Mouse (Mus musculus): ENCODE results near the gene Gm17455. TPM values are rescaled to one million over a fixed set of nuclear protein-coding genes. Genes with fewer than 3 reads are reported as not detected.

Gene Gm17455
- polyA plus RNA-seq, 1 experiment from 2014 or later, result 0.74 TPM

GRCm38 (mm10) chr10:60379419-60379957 lies 20.0 kb upstream of the Gm17455 start:
- no peak; the same call in 1 of the 2 replicates for ATAC-seq (ENCODE audit: low FRiP score, low TSS enrichment)
- WGBS, result 64% methylated on average over 9 of the region's 9 CpGs
- Histone ChIP-seq H3K9me3 (ENCODE audit: control insufficient read depth, low read length) (no peaks in the 10 kb centered on the region), H3K36me3 (ENCODE audit: control insufficient read depth, insufficient read depth, low read length) (no peaks in the 10 kb centered on the region), H3K4me2 (replicated peaks; ENCODE audit: low read depth) (no peak overlapping the region), H3K4me1 (replicated peaks; ENCODE audit: control insufficient read depth, insufficient read depth) (0 out of 2 replicates have a peak, but pooled peaks cover 2% of the 10 kb centered on the region), H3K4me3 (ENCODE audit: low read depth, low read length) (no peak overlapping the region), H3K27me3 (ENCODE audit: control insufficient read depth, insufficient read depth, low read length) (no peaks in the 10 kb centered on the region), H3K9ac (ENCODE audit: low read length) (no peak overlapping the region), H3K27ac (replicated peaks) (peak overlapping the region; percentile 65; the same call in 1 of the 2 replicates)
- DNase-seq (ENCODE audit: low spot score), result no peak
- TF ChIP-seq EP300 (optimal IDR thresholded peaks at IDR 0.05) (no peak), CTCF (IDR thresholded peaks at IDR 0.05; ENCODE audit: low read depth) (no peak)

GRCm38 (mm10) chr10:60380229-60380628 lies 19.3 kb upstream of the Gm17455 start:
- WGBS, result 72% methylated on average over 3 of the region's 3 CpGs
- TF ChIP-seq EP300 (optimal IDR thresholded peaks at IDR 0.05) (no peak), CTCF (IDR thresholded peaks at IDR 0.05; ENCODE audit: low read depth) (no peak)
- no peaks in the 10 kb centered on the region for H3K36me3 ChIP-seq (ENCODE audit: control insufficient read depth, insufficient read depth, low read length)
- no peaks in the 10 kb centered on the region for H3K27me3 ChIP-seq (ENCODE audit: control insufficient read depth, insufficient read depth, low read length)
- H3K4me3 ChIP-seq (ENCODE audit: low read depth, low read length), result no peak overlapping the region
- ATAC-seq (ENCODE audit: low FRiP score, low TSS enrichment) (no peak), DNase-seq (ENCODE audit: low spot score) (no peak)
- 0 out of 2 replicates have a peak, but pooled peaks cover 2% of the 10 kb centered on the region for H3K4me1 ChIP-seq (replicated peaks; ENCODE audit: control insufficient read depth, insufficient read depth)
- no peaks in the 10 kb centered on the region for H3K9me3 ChIP-seq (ENCODE audit: control insufficient read depth, low read length)
- H3K9ac ChIP-seq (ENCODE audit: low read length), result no peak overlapping the region
- H3K27ac ChIP-seq (replicated peaks), result peak overlapping the region; percentile 65; the same call in 1 of the 2 replicates
- H3K4me2 ChIP-seq (replicated peaks; ENCODE audit: low read depth), result no peak overlapping the region

GRCm38 (mm10) chr10:60381142-60381925 lies 18.2 kb upstream of the Gm17455 start:
- H3K27me3 ChIP-seq (ENCODE audit: control insufficient read depth, insufficient read depth, low read length), result no peaks in the 10 kb centered on the region
- DNase-seq (ENCODE audit: low spot score) (peak; percentile 19), ATAC-seq (ENCODE audit: low FRiP score, low TSS enrichment) (no peak)
- no peak overlapping the region for H3K27ac ChIP-seq (replicated peaks)
- no peak overlapping the region for H3K4me2 ChIP-seq (replicated peaks; ENCODE audit: low read depth)
- no peaks in the 10 kb centered on the region for H3K36me3 ChIP-seq (ENCODE audit: control insufficient read depth, insufficient read depth, low read length)
- TF ChIP-seq CTCF (IDR thresholded peaks at IDR 0.05; ENCODE audit: low read depth), result no peak
- no peak for TF ChIP-seq EP300 (optimal IDR thresholded peaks at IDR 0.05)
- WGBS, result 62% methylated on average over 10 of the region's 10 CpGs
- H3K4me3 ChIP-seq (ENCODE audit: low read depth, low read length), result no peak overlapping the region
- no peak overlapping the region for H3K9ac ChIP-seq (ENCODE audit: low read length)
- H3K9me3 ChIP-seq (ENCODE audit: control insufficient read depth, low read length), result no peaks in the 10 kb centered on the region
- H3K4me1 ChIP-seq (replicated peaks; ENCODE audit: control insufficient read depth, insufficient read depth), result 0 out of 2 replicates have a peak, but pooled peaks cover 2% of the 10 kb centered on the region

- Histone ChIP-seq H3K4me2 (replicated peaks; ENCODE audit: low read depth) (no peak overlapping the region), H3K36me3 (ENCODE audit: control insufficient read depth, insufficient read depth, low read length) (no peaks in the 10 kb centered on the region), H3K27me3 (ENCODE audit: control insufficient read depth, insufficient read depth, low read length) (no peaks in the 10 kb centered on the region), H3K9ac (ENCODE audit: low read length) (no peak overlapping the region), H3K4me1 (replicated peaks; ENCODE audit: control insufficient read depth, insufficient read depth) (no peaks in the 10 kb centered on the region), H3K27ac (replicated peaks) (peak overlapping the region; percentile 61), H3K9me3 (ENCODE audit: control insufficient read depth, low read length) (no peaks in the 10 kb centered on the region), H3K4me3 (ENCODE audit: low read depth, low read length) (no peak overlapping the region)
- WGBS, result 80% methylated on average over 2 of the region's 2 CpGs
- TF ChIP-seq EP300 (optimal IDR thresholded peaks at IDR 0.05) (no peak), CTCF (IDR thresholded peaks at IDR 0.05; ENCODE audit: low read depth) (no peak)
- DNase-seq (ENCODE audit: low spot score) (no peak), ATAC-seq (ENCODE audit: low FRiP score, low TSS enrichment) (no peak)
Observed at GRCm38 (mm10) chr10:60388332-60388731, 11.2 kb upstream of the Gm17455 start.

GRCm38 (mm10) chr10:60389447-60389865 lies 10.1 kb upstream of the Gm17455 start:
- H3K36me3 ChIP-seq (ENCODE audit: control insufficient read depth, insufficient read depth, low read length), result no peaks in the 10 kb centered on the region
- peak; percentile 41; the same call in 1 of the 2 replicates for ATAC-seq (ENCODE audit: low FRiP score, low TSS enrichment)
- WGBS, result 19% methylated on average over 9 of the region's 9 CpGs
- no peaks in the 10 kb centered on the region for H3K27me3 ChIP-seq (ENCODE audit: control insufficient read depth, insufficient read depth, low read length)
- no peak overlapping the region for H3K4me3 ChIP-seq (ENCODE audit: low read depth, low read length)
- TF ChIP-seq EP300 (optimal IDR thresholded peaks at IDR 0.05), result no peak
- TF ChIP-seq CTCF (IDR thresholded peaks at IDR 0.05; ENCODE audit: low read depth), result no peak
- no peak overlapping the region for H3K27ac ChIP-seq (replicated peaks)
- H3K9me3 ChIP-seq (ENCODE audit: control insufficient read depth, low read length), result no peaks in the 10 kb centered on the region
- H3K4me1 ChIP-seq (replicated peaks; ENCODE audit: control insufficient read depth, insufficient read depth), result no peaks in the 10 kb centered on the region
- no peak overlapping the region for H3K4me2 ChIP-seq (replicated peaks; ENCODE audit: low read depth)
- H3K9ac ChIP-seq (ENCODE audit: low read length), result no peak overlapping the region
- DNase-seq (ENCODE audit: low spot score), result no peak

Data from stomach, postnatal 0 days (tissue).